Mouse (Mus musculus): Measurements from ENCODE around the gene Lgals1. TPM values are rescaled to one million over a fixed set of nuclear protein-coding genes. Genes with fewer than 3 reads are reported as not detected.

Lgals1 gene
- polyA plus RNA-seq, 1 experiment from 2014 or later = 2,052 TPM

DNA sequence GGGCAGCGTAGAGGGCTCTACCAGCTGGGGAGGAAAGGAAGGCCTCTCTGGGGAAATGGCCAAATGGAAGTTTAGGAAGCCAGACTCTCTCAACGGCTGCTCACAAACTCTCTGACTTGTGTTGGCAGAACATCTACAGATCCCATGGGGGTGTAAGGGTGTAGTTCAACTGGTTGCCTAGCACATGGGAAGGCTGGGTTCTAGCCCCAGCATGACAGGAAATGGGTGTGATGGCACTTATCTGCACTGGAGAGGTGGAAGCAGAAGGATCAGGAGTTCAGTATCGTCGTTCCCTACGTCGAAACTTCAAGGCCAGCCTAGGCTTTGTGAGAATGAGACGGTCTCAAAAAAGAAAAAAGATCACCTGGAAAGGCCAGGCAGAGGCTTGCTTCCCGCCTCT, 17.5 kb upstream of the Lgals1 start:
- POLR2A ChIA-PET = no interaction called here
- TF ChIP-seq CTCF (IDR thresholded peaks at IDR 0.05) = no peak
- DNase-seq (ENCODE audit: low read depth, low spot score) (no peak), ATAC-seq (no peak)
- no peaks in the 10 kb centered on the region for H3K27me3 ChIP-seq
- CTCF ChIA-PET = no interaction called here
- in situ Hi-C loops (cut with MboI; ENCODE audit: low pct_unique_long_range_greater_than_20kb) = no loop called here

DNA sequence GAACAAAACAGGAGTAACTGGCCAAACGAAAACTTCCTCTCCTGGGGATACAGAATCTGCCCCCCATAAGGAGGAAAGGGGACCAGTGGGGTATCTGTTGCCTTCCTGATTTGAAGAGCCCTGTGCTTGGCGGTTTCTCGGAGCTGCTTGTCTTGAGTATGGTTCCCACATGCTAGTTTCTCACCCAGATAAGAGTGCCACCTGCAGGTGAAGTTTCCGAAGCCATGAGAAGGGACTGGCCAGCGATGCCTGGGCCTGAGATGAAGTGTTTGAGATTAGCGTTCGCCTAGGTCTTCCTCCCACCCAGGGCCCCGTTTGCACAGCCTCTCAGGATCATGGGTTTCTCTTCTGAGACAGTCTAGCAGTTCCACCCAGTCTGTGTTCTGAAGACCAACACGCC, 14.5 kb upstream of the Lgals1 start:
- POLR2A ChIA-PET = interaction anchor here (0.8 to 1.2 kb wide), 2 partner anchors 9 to 15 kb away, joined by 3 read pairs; partner anchors contain the start of gene Lgals1
- no peak for TF ChIP-seq CTCF (IDR thresholded peaks at IDR 0.05)
- no peaks in the 10 kb centered on the region for H3K27me3 ChIP-seq
- ATAC-seq (no peak), DNase-seq (ENCODE audit: low read depth, low spot score) (no peak)
- CTCF ChIA-PET = interaction anchor here (0.7 to 5.7 kb wide), 6 partner anchors 9 to 82 kb away, joined by 3 to 35 read pairs (median 4); partner anchors contain the start of genes Gm49510 and Sh3bp1
- in situ Hi-C loops (cut with MboI; ENCODE audit: low pct_unique_long_range_greater_than_20kb) = no loop called here

- ChIA-PET POLR2A (interaction anchor here (0.6 to 4.6 kb wide), 5 partner anchors 14 to 226 kb away, joined by 3 to 41 read pairs (median 8); partner anchors contain the start of genes Lgals1 and Nol12), CTCF (interaction anchor here (0.6 to 5.7 kb wide), 5 partner anchors 11 to 49 kb away, joined by 3 to 136 read pairs (median 33); partner anchors contain the start of gene Nol12)
- ATAC-seq (peak; percentile 85), DNase-seq (ENCODE audit: low read depth, low spot score) (peak; percentile 89)
- TF ChIP-seq CTCF (IDR thresholded peaks at IDR 0.05) = no peak
- in situ Hi-C loops (cut with MboI; ENCODE audit: low pct_unique_long_range_greater_than_20kb) = no loop called here
- no peaks in the 10 kb centered on the region for H3K27me3 ChIP-seq
Measured at GRCm38 (mm10) chr15:78913632-78914090, 12.9 kb upstream of the Lgals1 start, which contains the start of gene Pdxp. Gene Pdxp, plus strand, starts transcription at chr15:78913919.

DNA sequence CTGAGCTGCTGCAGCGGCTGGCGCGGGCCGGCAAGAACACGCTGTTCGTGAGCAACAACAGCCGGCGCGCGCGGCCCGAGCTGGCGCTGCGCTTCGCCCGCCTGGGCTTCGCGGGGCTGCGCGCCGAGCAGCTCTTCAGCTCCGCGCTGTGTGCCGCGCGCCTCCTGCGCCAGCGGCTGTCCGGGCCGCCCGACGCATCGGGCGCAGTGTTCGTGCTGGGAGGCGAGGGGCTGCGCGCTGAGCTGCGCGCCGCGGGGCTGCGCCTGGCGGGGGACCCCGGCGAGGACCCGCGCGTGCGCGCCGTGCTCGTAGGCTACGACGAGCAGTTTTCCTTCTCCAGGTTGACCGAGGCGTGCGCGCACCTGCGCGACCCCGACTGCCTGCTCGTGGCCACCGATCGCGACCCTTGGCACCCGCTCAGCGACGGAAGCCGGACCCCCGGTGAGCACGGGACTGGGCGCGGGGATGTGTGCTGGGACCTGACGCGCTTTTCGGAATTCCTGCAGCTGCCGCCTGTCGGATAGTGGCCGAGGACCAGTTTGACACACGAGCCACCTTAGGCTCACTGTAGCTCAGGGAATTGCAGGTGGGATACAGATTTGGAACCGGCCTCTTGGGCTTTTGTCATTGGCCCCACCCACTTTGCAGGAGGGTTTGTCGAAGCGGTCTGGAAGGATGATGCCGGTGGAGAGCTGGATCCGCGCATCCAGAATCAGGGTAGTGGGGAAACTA, 12.3 kb upstream of the Lgals1 start:
- H3K27me3 ChIP-seq = no peaks in the 10 kb centered on the region
- DNase-seq (ENCODE audit: low read depth, low spot score) (no peak), ATAC-seq (peak; percentile 7)
- TF ChIP-seq CTCF (IDR thresholded peaks at IDR 0.05) = no peak
- ChIA-PET CTCF (interaction anchor here (1.4 to 5.7 kb wide), 8 partner anchors 9 to 57 kb away, joined by 3 to 136 read pairs (median 21); partner anchors contain the start of genes Lgals1 and Nol12), POLR2A (interaction anchor here (0.6 to 4.6 kb wide), 7 partner anchors 13 to 327 kb away, joined by 3 to 41 read pairs (median 4); partner anchors contain the start of genes Lgals1 and Nol12)
- in situ Hi-C loops (cut with MboI; ENCODE audit: low pct_unique_long_range_greater_than_20kb) = no loop called here

- DNase-seq (ENCODE audit: low read depth, low spot score) (no peak), ATAC-seq (no peak)
- ChIA-PET CTCF (interaction anchor here (1.0 to 5.7 kb wide), 16 partner anchors 10 to 115 kb away, joined by 3 to 136 read pairs (median 5); partner anchors contain the start of genes Lgals1, Nol12 and Triobp), POLR2A (interaction anchor here (0.7 to 4.6 kb wide), 8 partner anchors 9 to 328 kb away, joined by 3 to 41 read pairs (median 6); partner anchors contain the start of genes Lgals1, Nol12 and Triobp)
- TF ChIP-seq CTCF (IDR thresholded peaks at IDR 0.05) = no peak
- H3K27me3 ChIP-seq = no peaks in the 10 kb centered on the region
- in situ Hi-C loops (cut with MboI; ENCODE audit: low pct_unique_long_range_greater_than_20kb) = loop anchor here (5.0 kb wide), 1 partner anchor 37 kb away; no protein-coding TSS in a partner anchor
Measured at GRCm38 (mm10) chr15:78914823-78915659, 11.5 kb upstream of the Lgals1 start.

DNA sequence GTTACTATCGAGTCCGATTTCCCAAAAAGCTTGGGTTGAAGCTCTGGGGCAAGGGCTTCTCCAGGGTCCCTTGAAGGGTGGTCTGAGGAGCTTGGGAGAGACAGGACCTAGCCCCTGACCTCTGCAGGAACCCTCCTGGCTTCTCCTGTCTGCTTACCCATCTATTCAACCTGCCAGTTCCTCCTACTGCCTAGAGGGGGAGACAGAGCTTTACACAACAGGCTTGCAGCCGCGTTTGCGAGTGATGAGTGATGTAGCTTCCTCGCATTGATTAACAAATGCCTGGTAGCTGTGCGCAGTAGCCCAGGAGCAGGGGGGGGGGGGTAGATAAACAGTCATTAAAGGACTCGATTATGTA, 10.9 kb upstream of the Lgals1 start:
- POLR2A ChIA-PET = interaction anchor here (0.9 to 4.6 kb wide), 6 partner anchors 9 to 31 kb away, joined by 3 to 41 read pairs (median 8); partner anchors contain the start of genes Lgals1, Nol12 and Triobp
- ATAC-seq (no peak), DNase-seq (ENCODE audit: low read depth, low spot score) (no peak)
- TF ChIP-seq CTCF (IDR thresholded peaks at IDR 0.05) = no peak
- H3K27me3 ChIP-seq = no peaks in the 10 kb centered on the region
- CTCF ChIA-PET = interaction anchor here (1.0 to 5.7 kb wide), 16 partner anchors 9 to 115 kb away, joined by 3 to 136 read pairs (median 5); partner anchors contain the start of genes Lgals1, Nol12 and Triobp
- in situ Hi-C loops (cut with MboI; ENCODE audit: low pct_unique_long_range_greater_than_20kb) = loop anchor here (5.0 kb wide), 1 partner anchor 37 kb away; no protein-coding TSS in a partner anchor

DNA sequence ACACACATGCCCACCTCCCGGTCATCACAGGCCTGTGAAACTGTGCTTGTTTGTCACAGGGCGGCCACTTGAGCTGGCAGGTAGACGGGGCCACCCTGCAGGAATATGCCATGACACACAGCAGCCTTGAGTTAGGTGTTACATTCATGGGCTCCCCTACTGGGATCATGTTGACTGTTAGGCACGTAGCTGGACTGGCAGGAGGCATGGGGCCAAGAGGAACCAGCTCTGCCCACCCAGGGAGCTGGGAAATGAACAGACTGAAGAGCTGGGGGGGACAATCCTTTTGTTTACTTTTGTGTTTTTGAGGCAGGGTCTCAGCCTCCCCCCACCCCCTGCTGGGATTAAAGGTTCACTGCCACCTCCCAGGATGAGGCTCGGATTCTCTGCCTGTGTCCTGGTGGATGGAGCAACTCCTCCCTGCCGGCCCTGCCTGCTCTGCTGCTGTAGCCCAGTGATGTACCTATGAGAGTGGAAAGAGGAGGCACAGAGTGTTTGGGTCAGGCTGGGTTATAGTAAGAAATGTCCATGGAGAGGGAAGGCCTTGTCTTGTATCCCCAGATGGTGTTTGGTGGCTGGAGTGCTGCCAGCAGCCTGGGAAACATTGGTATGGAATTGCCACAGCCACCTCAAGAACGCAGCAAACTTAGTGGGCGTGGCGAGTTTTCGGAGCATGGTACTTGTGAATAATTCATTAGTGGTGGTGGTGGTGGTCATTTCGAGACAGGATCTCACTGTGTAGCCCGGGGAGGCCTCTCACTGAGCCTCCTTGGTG, 10.3 kb upstream of the Lgals1 start:
- no peaks in the 10 kb centered on the region for H3K27me3 ChIP-seq
- TF ChIP-seq CTCF (IDR thresholded peaks at IDR 0.05) = no peak
- ChIA-PET CTCF (interaction anchor here (0.7 to 5.7 kb wide), 18 partner anchors 9 to 156 kb away, joined by 3 to 136 read pairs (median 4); partner anchors contain the start of genes Lgals1, Nol12 and Triobp), POLR2A (interaction anchor here (1.1 to 4.6 kb wide), 5 partner anchors 8 to 26 kb away, joined by 3 to 41 read pairs (median 8); partner anchors contain the start of genes Lgals1 and Nol12)
- in situ Hi-C loops (cut with MboI; ENCODE audit: low pct_unique_long_range_greater_than_20kb) = loop anchor here (5.0 kb wide), 1 partner anchor 36 kb away; no protein-coding TSS in a partner anchor
- ATAC-seq (no peak), DNase-seq (ENCODE audit: low read depth, low spot score) (no peak)

DNA sequence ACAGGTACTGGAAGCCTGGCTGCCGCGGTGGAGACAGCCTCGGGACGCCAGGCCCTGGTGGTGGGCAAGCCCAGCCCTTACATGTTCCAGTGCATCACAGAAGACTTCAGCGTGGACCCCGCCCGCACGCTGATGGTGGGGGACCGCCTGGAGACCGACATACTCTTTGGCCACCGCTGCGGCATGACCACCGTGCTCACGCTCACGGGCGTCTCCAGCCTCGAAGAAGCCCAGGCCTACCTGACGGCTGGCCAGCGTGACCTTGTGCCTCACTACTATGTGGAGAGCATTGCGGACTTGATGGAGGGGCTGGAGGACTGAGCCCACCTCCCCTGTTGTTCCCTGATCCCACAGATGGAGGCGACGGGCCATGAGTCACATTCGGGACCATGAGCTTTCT, 8.4 kb upstream of the Lgals1 start:
- ChIA-PET POLR2A (no interaction called here), CTCF (interaction anchor here (5.0 kb wide), 1 partner anchor 14 kb away, joined by 19 read pairs; no protein-coding TSS in a partner anchor)
- in situ Hi-C loops (cut with MboI; ENCODE audit: low pct_unique_long_range_greater_than_20kb) = loop anchor here (5.0 kb wide), 1 partner anchor 34 kb away; no protein-coding TSS in a partner anchor
- ATAC-seq = no peak
- no peaks in the 10 kb centered on the region for H3K27me3 ChIP-seq
- DNase-seq (ENCODE audit: low read depth, low spot score) = no peak
- no peak for TF ChIP-seq CTCF (IDR thresholded peaks at IDR 0.05)

- no peaks in the 10 kb centered on the region for H3K27me3 ChIP-seq
- DNase-seq (ENCODE audit: low read depth, low spot score) (no peak), ATAC-seq (no peak)
- CTCF ChIA-PET = interaction anchor here (1.0 to 5.0 kb wide), 4 partner anchors 12 to 152 kb away, joined by 3 to 19 read pairs (median 4); no protein-coding TSS in a partner anchor
- POLR2A ChIA-PET = no interaction called here
- TF ChIP-seq CTCF (IDR thresholded peaks at IDR 0.05) = no peak
- in situ Hi-C loops (cut with MboI; ENCODE audit: low pct_unique_long_range_greater_than_20kb) = loop anchor here (5.0 kb wide), 1 partner anchor 32 kb away; no protein-coding TSS in a partner anchor
Measured at GRCm38 (mm10) chr15:78919914-78920313, 6.6 kb upstream of the Lgals1 start.
